Mouse (Mus musculus): ENCODE measurements around the gene Mmp14. TPM values are rescaled to one million over a fixed set of nuclear protein-coding genes. Genes with fewer than 3 reads are reported as not detected.

Mmp14 gene
- polyA plus RNA-seq, 1 experiment, result 24.9 TPM

- Histone ChIP-seq H3K27ac (ENCODE audit: insufficient read depth, low read depth, low read length) (peak overlapping the region; percentile 8), H3K4me3 (ENCODE audit: insufficient read depth, low read length) (peak overlapping the region; percentile 52), H3K4me1 (ENCODE audit: control insufficient read depth, insufficient read depth, low read length) (peaks cover 28% of the 10 kb centered on the region)
- TF ChIP-seq CTCF (IDR thresholded peaks at IDR 0.05; ENCODE audit: low read depth, low read length) (no peak), POLR2A (IDR thresholded peaks at IDR 0.05; ENCODE audit: borderline replicate concordance, low read depth, low read length) (no peak)
These were observed 1.7 kb downstream of the Mmp14 start for GRCm38 (mm10) chr14:54432837-54433830.

GRCm38 (mm10) chr14:54433941-54434531 lies 2.6 kb downstream of the Mmp14 start:
- peak overlapping the region; percentile 13 for H3K27ac ChIP-seq (ENCODE audit: insufficient read depth, low read depth, low read length)
- peak overlapping the region; percentile 52 for H3K4me3 ChIP-seq (ENCODE audit: insufficient read depth, low read length)
- peaks cover 28% of the 10 kb centered on the region for H3K4me1 ChIP-seq (ENCODE audit: control insufficient read depth, insufficient read depth, low read length)
- TF ChIP-seq POLR2A (IDR thresholded peaks at IDR 0.05; ENCODE audit: borderline replicate concordance, low read depth, low read length), result no peak
- no peak for TF ChIP-seq CTCF (IDR thresholded peaks at IDR 0.05; ENCODE audit: low read depth, low read length)

GRCm38 (mm10) chr14:54435194-54435918 lies 3.9 kb downstream of the Mmp14 start:
- H3K27ac ChIP-seq (ENCODE audit: insufficient read depth, low read depth, low read length), result no peak overlapping the region
- no peak overlapping the region for H3K4me3 ChIP-seq (ENCODE audit: insufficient read depth, low read length)
- peaks cover 33% of the 10 kb centered on the region for H3K4me1 ChIP-seq (ENCODE audit: control insufficient read depth, insufficient read depth, low read length)
- no peak for TF ChIP-seq POLR2A (IDR thresholded peaks at IDR 0.05; ENCODE audit: borderline replicate concordance, low read depth, low read length)
- TF ChIP-seq CTCF (IDR thresholded peaks at IDR 0.05; ENCODE audit: low read depth, low read length), result no peak

GRCm38 (mm10) chr14:54439155-54439554 lies 7.7 kb downstream of the Mmp14 start:
- Histone ChIP-seq H3K27ac (ENCODE audit: insufficient read depth, low read depth, low read length) (no peak overlapping the region), H3K4me3 (ENCODE audit: insufficient read depth, low read length) (no peak overlapping the region), H3K4me1 (ENCODE audit: control insufficient read depth, insufficient read depth, low read length) (peaks cover 45% of the 10 kb centered on the region)
- TF ChIP-seq POLR2A (IDR thresholded peaks at IDR 0.05; ENCODE audit: borderline replicate concordance, low read depth, low read length), result no peak
- TF ChIP-seq CTCF (IDR thresholded peaks at IDR 0.05; ENCODE audit: low read depth, low read length), result no peak

- H3K27ac ChIP-seq (ENCODE audit: insufficient read depth, low read depth, low read length), result no peak overlapping the region
- peaks cover 45% of the 10 kb centered on the region for H3K4me1 ChIP-seq (ENCODE audit: control insufficient read depth, insufficient read depth, low read length)
- H3K4me3 ChIP-seq (ENCODE audit: insufficient read depth, low read length), result no peak overlapping the region
- no peak for TF ChIP-seq POLR2A (IDR thresholded peaks at IDR 0.05; ENCODE audit: borderline replicate concordance, low read depth, low read length)
- no peak for TF ChIP-seq CTCF (IDR thresholded peaks at IDR 0.05; ENCODE audit: low read depth, low read length)
These were observed 8.2 kb downstream of the Mmp14 start for GRCm38 (mm10) chr14:54439610-54440009.

GRCm38 (mm10) chr14:54440538-54440937 lies 9.1 kb downstream of the Mmp14 start:
- TF ChIP-seq POLR2A (IDR thresholded peaks at IDR 0.05; ENCODE audit: borderline replicate concordance, low read depth, low read length) (no peak), CTCF (IDR thresholded peaks at IDR 0.05; ENCODE audit: low read depth, low read length) (no peak)
- Histone ChIP-seq H3K27ac (ENCODE audit: insufficient read depth, low read depth, low read length) (no peak overlapping the region), H3K4me1 (ENCODE audit: control insufficient read depth, insufficient read depth, low read length) (peaks cover 48% of the 10 kb centered on the region)

GRCm38 (mm10) chr14:54441365-54441764 lies 10.0 kb downstream of the Mmp14 start:
- peak overlapping the region; percentile 30; the same call in 1 of the 2 replicates for H3K27ac ChIP-seq (ENCODE audit: insufficient read depth, low read depth, low read length)
- TF ChIP-seq POLR2A (IDR thresholded peaks at IDR 0.05; ENCODE audit: borderline replicate concordance, low read depth, low read length) (no peak), CTCF (IDR thresholded peaks at IDR 0.05; ENCODE audit: low read depth, low read length) (no peak)
- peaks cover 52% of the 10 kb centered on the region for H3K4me1 ChIP-seq (ENCODE audit: control insufficient read depth, insufficient read depth, low read length)
- H3K4me3 ChIP-seq (ENCODE audit: insufficient read depth, low read length), result no peak overlapping the region

More at GRCm38 (mm10) chr14:54440538-54440937, 9.1 kb downstream of the Mmp14 start:
- no peak overlapping the region for H3K4me3 ChIP-seq (ENCODE audit: insufficient read depth, low read length)

GRCm38 (mm10) chr14:54442548-54442947 lies 11.1 kb downstream of the Mmp14 start:
- TF ChIP-seq POLR2A (IDR thresholded peaks at IDR 0.05; ENCODE audit: borderline replicate concordance, low read depth, low read length), result no peak
- no peak for TF ChIP-seq CTCF (IDR thresholded peaks at IDR 0.05; ENCODE audit: low read depth, low read length)
- no peak overlapping the region for H3K4me3 ChIP-seq (ENCODE audit: insufficient read depth, low read length)
- H3K4me1 ChIP-seq (ENCODE audit: control insufficient read depth, insufficient read depth, low read length), result peaks cover 52% of the 10 kb centered on the region
- H3K27ac ChIP-seq (ENCODE audit: insufficient read depth, low read depth, low read length), result peak overlapping the region; percentile 74

GRCm38 (mm10) chr14:54443196-54443595 lies 11.8 kb downstream of the Mmp14 start:
- peaks cover 54% of the 10 kb centered on the region for H3K4me1 ChIP-seq (ENCODE audit: control insufficient read depth, insufficient read depth, low read length)
- no peak overlapping the region for H3K4me3 ChIP-seq (ENCODE audit: insufficient read depth, low read length)
- TF ChIP-seq POLR2A (IDR thresholded peaks at IDR 0.05; ENCODE audit: borderline replicate concordance, low read depth, low read length), result no peak
- TF ChIP-seq CTCF (IDR thresholded peaks at IDR 0.05; ENCODE audit: low read depth, low read length), result no peak
- peak overlapping the region; percentile 74 for H3K27ac ChIP-seq (ENCODE audit: insufficient read depth, low read depth, low read length)

Data from bone marrow macrophage, adult 2 months (primary cell).